Comparison of ENCODE assay signal across 9 mouse cellular contexts in the genomic region with DNA sequence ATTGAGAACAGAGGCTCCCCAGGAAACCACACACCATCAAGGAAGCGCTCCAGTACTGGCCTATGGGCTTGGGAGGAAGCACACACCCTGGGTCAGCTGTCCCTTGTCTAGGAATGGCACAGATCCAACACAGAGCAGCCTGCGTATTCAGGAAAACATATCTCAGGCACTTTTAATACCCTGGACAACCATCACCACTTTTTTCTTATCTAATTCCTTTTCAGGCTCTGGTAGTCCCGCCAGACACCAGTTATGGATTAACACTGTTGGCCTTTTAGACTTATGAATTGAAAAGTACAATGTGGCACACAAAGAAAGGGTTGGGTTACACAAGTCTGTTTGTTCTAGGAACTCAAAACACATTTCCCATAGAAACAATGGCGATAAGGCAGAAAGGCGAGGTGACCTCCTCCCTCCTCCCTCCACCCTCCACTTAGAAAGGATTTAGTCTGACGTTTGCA. TPM values are rescaled to one million over a fixed set of nuclear protein-coding genes. Genes with fewer than 3 reads are reported as not detected.
DNase-seq lines count a peak whose midpoint lies in the region; ATAC-seq and TF ChIP-seq lines count a peak whose summit lies in the region.
"Had no signal": no experiment of that assay in that cellular context is flagged by ENCODE, and none has a peak within 500 bp of the region (broad histone marks: within the 10 kb centered on the region; RNA-seq: fewer than 3 reads in every experiment).

No protein-coding gene starts in this region.

- H3K4me3 ChIP-seq in left cerebral cortex, adult 2 months, result no peak overlapping the region
- H3K4me3 ChIP-seq in kidney, postnatal 0 days (replicated peaks; ENCODE audit: low read depth, low read length), result no peak overlapping the region
- peak overlapping the region; percentile 69 for H3K4me3 ChIP-seq in megakaryocyte, embryonic 14.5 days (replicated peaks)

- no peaks in the 10 kb centered on the region for H3K4me1 ChIP-seq in kidney, postnatal 0 days (replicated peaks; ENCODE audit: insufficient read depth, low read length)
- H3K4me1 ChIP-seq in megakaryocyte, embryonic 14.5 days, result peaks cover 70% of the 10 kb centered on the region

- intact Hi-C loops in left cerebral cortex, adult 2 months (cut with DNase I), result no loop called here

- H3K9ac ChIP-seq in kidney, postnatal 0 days (ENCODE audit: low read depth, low read length), result no peak overlapping the region

- no peaks in the 10 kb centered on the region for H3K36me3 ChIP-seq in kidney, postnatal 0 days (ENCODE audit: insufficient read depth, low read length)
- no peaks in the 10 kb centered on the region for H3K36me3 ChIP-seq in megakaryocyte, embryonic 14.5 days (replicated peaks; ENCODE audit: low read length)

- TF ChIP-seq CTCF in left cerebral cortex, adult 2 months (IDR thresholded peaks at IDR 0.05), result no peak
- no peak for TF ChIP-seq CTCF in kidney, postnatal 0 days (IDR thresholded peaks at IDR 0.05; ENCODE audit: low read depth)

- ATAC-seq in kidney, postnatal 0 days (replicated peaks; ENCODE audit: low FRiP score, low read depth), result peak; percentile 43; the same call in 1 of the 2 replicates
- no peak for ATAC-seq in inflammation-experienced regulatory T-cells, adult 6 months

- no peaks in the 10 kb centered on the region for H3K27me3 ChIP-seq in kidney, postnatal 0 days (ENCODE audit: insufficient read depth, low read length)
- no peaks in the 10 kb centered on the region for H3K27me3 ChIP-seq in megakaryocyte, embryonic 14.5 days (replicated peaks)

- no peak overlapping the region for H3K4me2 ChIP-seq in kidney, postnatal 0 days (ENCODE audit: low read length)

- no peak for DNase-seq in left cerebral cortex, adult 2 months (ENCODE audit: extremely low spot score in 1 of 2, low spot score in 2 of 2)
- no peak for DNase-seq in left cerebral cortex, adult 18-20 months (ENCODE audit: low spot score in 2 of 2)
- peak; percentile 99 for DNase-seq in heart, adult 11 months
- peak; percentile 83 for DNase-seq in kidney, postnatal 0 days (ENCODE audit: low spot score)
- DNase-seq in cerebellum, adult 9-11 months, result no peak
- DNase-seq in thymus, postnatal 14 days, result no peak

- H3K27ac ChIP-seq in left cerebral cortex, adult 2 months, result peak overlapping the region; percentile 40; the same call in 1 of the 2 replicates
- H3K27ac ChIP-seq in kidney, postnatal 0 days, result peak overlapping the region; percentile 57

- H3K9me3 ChIP-seq in kidney, postnatal 0 days (replicated peaks; ENCODE audit: low read length), result no peaks in the 10 kb centered on the region
- H3K9me3 ChIP-seq in megakaryocyte, embryonic 14.5 days, result no peaks in the 10 kb centered on the region

- 38% methylated on average over 6 of the region's 6 CpGs for WGBS in kidney, postnatal 0 days

RNA-seq across cellular contexts. Expression of gene Sstr4, which starts 56.8 kb away (rescaled TPM):
- total RNA-seq in left cerebral cortex, adult 2 months (2021), result 10 to 100 TPM; 33.7 to 34.9 TPM
- 10 to 100 TPM; 27.4 to 35.5 TPM for total RNA-seq in left cerebral cortex, adult 18-20 months (2021)
- polyA plus RNA-seq in kidney, postnatal 0 days (2015; fragmentation: Nextera tagmentation; extraction: Ambion mirVana), result 0.16 and 0.19 TPM in 2 replicates
- polyA plus RNA-seq in megakaryocyte, embryonic 14.5 days (2012; ENCODE audit: insufficient read depth, low replicate concordance), result not detected in 2 replicates
- not detected for polyA plus RNA-seq in inflammation-experienced regulatory T-cells, adult 6 months (2017; shearing (Covaris generic))
- total RNA-seq: MEL had no signal

Comparison
In these comparisons a context has a peak if more than half of its experiments do, and no peak if none do; other contexts are left out.
1. DNase-seq: peak in heart, adult 11 months (single experiment) and kidney, postnatal 0 days (single experiment); none in left cerebral cortex, adult 2 months (0 of 2), left cerebral cortex, adult 18-20 months (0 of 2), cerebellum, adult 9-11 months (single experiment) and thymus, postnatal 14 days (single experiment).